Mouse (Mus musculus) right cerebral cortex, postnatal 36 days (tissue): ENCODE measurements around the gene Alg10b.
"Not testable (repeated sequence)": the region's sequence is repeated elsewhere in the genome, so short reads cannot be mapped to it uniquely, and the experiment has no call there.

Source experiments
- DNase-seq, 2 experiments: peaks; one replicate each; pipeline ENCODE4 v3.0.0; 2022; ENCODE audit warnings: low spot score in 2 of 2, mixed read lengths in 1 of 2

Alg10b gene

GRCm38 (mm10) chr15:90223969-90224750 is at the start of gene Alg10b:
Gene Alg10b (plus strand): TSS chr15:90224311.
- peak; percentile 76 to 77 for DNase-seq

DNA sequence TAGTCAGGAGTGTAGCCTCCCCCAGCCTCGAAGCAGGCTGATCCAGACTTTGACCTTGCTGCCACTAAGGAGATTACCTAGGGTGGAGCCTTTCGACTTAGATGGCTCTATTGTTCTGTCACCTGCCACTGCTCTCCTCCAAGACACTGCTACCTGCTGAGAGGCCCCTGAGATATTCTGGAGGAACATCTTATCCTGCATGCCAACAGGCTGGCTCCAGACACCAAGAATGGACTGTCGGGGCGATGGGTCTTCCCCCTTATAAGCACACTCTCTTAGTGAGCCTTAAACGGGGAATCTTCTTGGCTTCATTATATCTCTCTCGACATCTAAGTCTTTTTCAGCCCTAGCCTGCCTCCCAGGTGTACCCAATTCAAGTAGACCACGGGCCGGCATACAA is 41.0 kb upstream of the Alg10b start:
- not testable (repeated sequence) for DNase-seq

DNA sequence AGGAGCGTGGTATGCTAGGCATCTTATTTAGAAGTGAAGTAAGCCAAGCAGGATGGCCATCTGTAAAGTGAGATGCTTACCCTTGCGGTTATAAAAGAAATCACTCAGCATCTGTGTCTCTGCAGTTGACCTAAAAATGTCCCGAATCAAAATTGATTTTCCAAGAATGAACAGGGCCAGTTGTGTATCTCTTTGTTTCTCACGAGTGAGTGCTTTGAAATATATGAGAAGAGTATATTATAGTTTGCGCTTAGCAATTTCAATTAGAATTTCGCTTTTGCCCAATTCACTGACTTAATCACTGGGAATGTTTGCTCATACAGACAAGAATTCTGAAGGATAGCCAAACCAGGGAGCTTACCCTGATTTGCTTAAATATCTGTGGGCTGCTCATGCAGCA is 40.6 kb upstream of the Alg10b start:
- no peak for DNase-seq

- DNase-seq, result peak in 1 of 2 experiments; percentile 2
Measured at GRCm38 (mm10) chr15:90184743-90185142, 39.4 kb upstream of the Alg10b start.

GRCm38 (mm10) chr15:90189477-90189876 is 34.6 kb upstream of the Alg10b start:
- no peak for DNase-seq

- no peak for DNase-seq
Measured at GRCm38 (mm10) chr15:90213946-90214345, 10.2 kb upstream of the Alg10b start.

GRCm38 (mm10) chr15:90214913-90215312 is 9.2 kb upstream of the Alg10b start:
- DNase-seq, result peak; percentile 20 to 40

DNA sequence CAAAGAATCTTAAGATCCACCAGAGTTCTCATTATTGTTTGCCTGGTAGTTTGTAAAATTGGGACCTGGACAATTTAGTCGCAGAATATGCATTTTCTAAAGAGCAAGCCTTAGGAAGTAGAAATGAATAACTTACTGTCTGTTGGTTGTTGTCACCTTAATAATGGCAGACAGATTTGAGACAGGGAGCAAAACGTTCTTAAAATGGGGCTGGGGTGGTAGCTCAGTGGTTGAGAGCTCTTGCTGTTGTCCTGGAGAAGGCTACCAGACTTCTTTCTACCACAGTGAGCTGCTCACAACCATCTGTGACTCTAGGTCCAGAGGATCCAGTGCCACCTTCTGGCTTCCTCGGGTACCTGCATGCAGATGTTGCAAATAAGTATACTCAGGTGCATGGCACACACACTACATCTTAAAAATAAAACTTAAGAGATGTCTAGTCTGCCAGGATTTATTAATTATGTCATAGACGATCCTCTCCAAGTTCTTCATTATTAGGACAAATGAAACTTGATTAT is 1.0 kb downstream of the Alg10b start:
- DNase-seq, result no peak

- no peak for DNase-seq
Measured at GRCm38 (mm10) chr15:90237657-90238056, 13.5 kb downstream of the Alg10b start.

DNA sequence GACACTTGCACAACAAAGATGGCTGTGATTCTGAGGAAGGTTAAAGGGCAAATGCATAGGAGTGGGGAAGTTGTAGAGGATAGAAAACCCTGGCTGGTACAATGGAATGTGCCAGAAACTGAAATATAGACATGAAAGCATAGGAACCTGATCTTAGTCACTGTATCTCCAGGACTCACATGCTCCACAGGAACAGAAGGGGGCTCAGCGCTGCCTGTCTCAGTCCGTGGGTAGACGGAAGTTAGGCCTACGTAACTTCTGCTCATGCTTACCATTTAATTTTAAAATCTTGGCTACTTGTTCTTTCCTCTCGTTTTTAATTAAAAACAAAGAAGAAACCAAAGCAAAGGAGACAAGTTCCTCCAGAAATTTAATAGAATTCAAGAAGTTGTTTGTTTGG is 20.0 kb downstream of the Alg10b start:
- peak; percentile 49 to 58 for DNase-seq

DNA sequence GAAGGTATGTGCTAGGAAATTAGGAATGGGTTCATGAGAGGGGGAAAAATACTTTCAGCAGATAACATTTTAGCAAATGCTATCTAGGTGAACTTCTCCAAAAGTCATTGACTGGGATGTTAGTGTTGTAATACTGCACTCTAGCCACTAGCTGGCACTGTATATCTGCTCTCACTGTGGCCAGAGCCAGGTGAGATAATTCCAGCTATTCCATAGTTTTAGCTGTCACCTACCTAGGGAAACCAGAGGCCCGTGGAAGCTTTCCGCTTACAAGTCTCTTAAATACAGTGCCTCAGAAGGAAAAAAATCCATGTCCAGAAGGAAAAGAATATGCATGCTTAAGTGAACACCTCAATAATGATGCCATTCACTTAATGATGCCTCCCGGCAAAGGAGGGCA is 25.6 kb downstream of the Alg10b start:
- no peak for DNase-seq

GRCm38 (mm10) chr15:90282876-90283275 is 58.8 kb downstream of the Alg10b start:
- peak in 1 of 2 experiments; percentile 17 for DNase-seq
